Mouse (Mus musculus): ENCODE measurements around the gene Ypel1.

Gene Ypel1

GRCm38 (mm10) chr16:17069511-17070443, at the start of gene Ypel1:
TSS of gene Ypel1 (plus strand) at chr16:17069696.
- peak; percentile 75 to 85 for DNase-seq

GRCm38 (mm10) chr16:17024469-17025148, 44.9 kb upstream of the Ypel1 start:
- no peak for DNase-seq

GRCm38 (mm10) chr16:17029971-17030695, 39.4 kb upstream of the Ypel1 start:
- no peak for DNase-seq

GRCm38 (mm10) chr16:17033754-17034153, 35.7 kb upstream of the Ypel1 start:
- DNase-seq: no peak

- DNase-seq: no peak
These were observed 28.8 kb upstream of the Ypel1 start for GRCm38 (mm10) chr16:17040716-17041115.

- no peak for DNase-seq
These were observed 28.1 kb upstream of the Ypel1 start for GRCm38 (mm10) chr16:17041417-17041816.

- no peak for DNase-seq
These were observed 25.2 kb upstream of the Ypel1 start for GRCm38 (mm10) chr16:17044320-17044719.

GRCm38 (mm10) chr16:17045287-17045686, 24.2 kb upstream of the Ypel1 start:
- DNase-seq: no peak

GRCm38 (mm10) chr16:17049886-17050285, 19.6 kb upstream of the Ypel1 start:
- no peak for DNase-seq

- no peak for DNase-seq
These were observed 17.4 kb upstream of the Ypel1 start for GRCm38 (mm10) chr16:17052087-17052486.

GRCm38 (mm10) chr16:17053903-17054302, 15.6 kb upstream of the Ypel1 start:
- DNase-seq: no peak

GRCm38 (mm10) chr16:17055584-17055983, 13.9 kb upstream of the Ypel1 start:
- no peak for DNase-seq

- no peak for DNase-seq
These were observed 7.2 kb upstream of the Ypel1 start for GRCm38 (mm10) chr16:17062338-17062737.

GRCm38 (mm10) chr16:17067552-17067951, 1.9 kb upstream of the Ypel1 start:
- no peak for DNase-seq

GRCm38 (mm10) chr16:17070716-17071115, 1.2 kb downstream of the Ypel1 start:
- no peak for DNase-seq

- DNase-seq: no peak
These were observed 3.5 kb downstream of the Ypel1 start for GRCm38 (mm10) chr16:17073000-17073399.

GRCm38 (mm10) chr16:17076301-17076700, 6.8 kb downstream of the Ypel1 start:
- no peak for DNase-seq

GRCm38 (mm10) chr16:17076869-17077268, 7.4 kb downstream of the Ypel1 start:
- DNase-seq: no peak

GRCm38 (mm10) chr16:17078101-17078500, 8.6 kb downstream of the Ypel1 start:
- DNase-seq: no peak

GRCm38 (mm10) chr16:17082121-17082792, 12.8 kb downstream of the Ypel1 start:
- DNase-seq: no peak

- peak in 1 of 2 experiments; percentile 18 for DNase-seq
These were observed 16.1 kb downstream of the Ypel1 start for GRCm38 (mm10) chr16:17085636-17086035.

GRCm38 (mm10) chr16:17086241-17086640, 16.7 kb downstream of the Ypel1 start:
- DNase-seq: no peak
